Mouse (Mus musculus) retina, adult 2 months (tissue): ENCODE measurements around the gene Pim3.
"Not testable (repeated sequence)": the region's sequence is repeated elsewhere in the genome, so short reads cannot be mapped to it uniquely, and the experiment has no call there.

Experiments
- DNase-seq: peaks from one replicate; pipeline ENCODE4 v3.0.0-alpha.2; 2012; ENCODE audit warnings: low read depth, low spot score

Pim3 gene

DNA sequence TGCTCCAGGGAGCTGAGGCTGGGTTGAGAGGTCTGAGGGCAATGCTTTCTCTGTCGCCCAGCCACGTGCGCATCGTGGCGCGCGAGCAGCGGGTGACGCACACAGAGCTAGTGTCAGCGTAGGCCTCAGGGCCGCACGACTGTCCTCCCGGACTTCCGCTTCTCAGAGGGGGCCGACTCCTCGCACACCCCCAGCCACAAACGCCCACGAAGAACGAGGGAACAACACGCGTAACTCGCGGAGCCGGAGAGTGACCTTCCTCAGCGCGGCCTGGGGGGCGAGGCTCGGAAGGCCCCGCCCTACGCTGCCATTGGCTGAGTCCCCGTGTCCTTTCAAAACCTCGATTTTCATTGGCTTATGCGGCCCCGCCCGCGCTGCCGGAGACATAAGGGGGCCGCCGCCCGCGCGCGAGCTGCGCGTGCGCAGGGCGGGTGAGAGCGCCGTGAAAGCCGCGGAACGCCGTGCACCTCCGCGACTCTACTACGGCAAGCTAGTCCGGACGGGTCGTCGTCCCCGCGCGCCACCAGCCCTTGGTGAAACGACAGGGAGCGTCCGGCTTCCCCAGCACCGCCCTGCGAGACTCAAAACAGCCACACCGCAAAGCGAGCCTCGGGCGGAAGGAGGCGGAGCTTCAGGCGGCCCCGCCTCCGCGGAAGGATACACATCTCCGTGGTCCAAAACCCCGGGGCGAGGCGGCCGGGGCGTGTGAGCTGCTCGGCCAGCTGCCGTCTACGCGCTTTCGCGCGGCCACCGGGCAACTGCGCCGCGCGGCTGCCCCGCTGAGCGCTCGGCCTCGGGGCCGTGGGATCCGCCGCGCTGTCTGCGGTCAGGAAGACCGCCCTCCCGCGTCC lies at the start of gene Pim3:
Gene Pim3 (plus strand): TSS at position 415 of the 851 bp plus-strand sequence.
- peak; percentile 98 for DNase-seq

DNA sequence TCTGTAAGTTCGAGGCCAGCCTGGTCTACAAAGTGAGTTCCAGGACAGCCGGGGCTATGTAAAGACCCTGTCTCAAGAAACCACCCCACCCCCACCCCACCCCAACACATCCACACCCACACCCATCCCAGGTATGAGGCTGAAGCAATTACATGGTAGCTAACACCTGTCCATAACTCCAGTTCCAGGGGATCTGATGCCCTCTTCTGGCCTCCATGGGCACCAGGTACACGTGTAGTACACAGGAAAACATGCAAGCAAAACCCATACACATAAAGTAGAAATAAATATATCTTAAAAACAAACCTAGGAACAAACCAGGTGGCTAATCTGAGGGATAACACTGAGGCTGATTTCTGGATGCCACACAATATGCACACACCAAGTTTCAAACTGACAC lies 48.7 kb upstream of the Pim3 start:
- DNase-seq: no peak

DNA sequence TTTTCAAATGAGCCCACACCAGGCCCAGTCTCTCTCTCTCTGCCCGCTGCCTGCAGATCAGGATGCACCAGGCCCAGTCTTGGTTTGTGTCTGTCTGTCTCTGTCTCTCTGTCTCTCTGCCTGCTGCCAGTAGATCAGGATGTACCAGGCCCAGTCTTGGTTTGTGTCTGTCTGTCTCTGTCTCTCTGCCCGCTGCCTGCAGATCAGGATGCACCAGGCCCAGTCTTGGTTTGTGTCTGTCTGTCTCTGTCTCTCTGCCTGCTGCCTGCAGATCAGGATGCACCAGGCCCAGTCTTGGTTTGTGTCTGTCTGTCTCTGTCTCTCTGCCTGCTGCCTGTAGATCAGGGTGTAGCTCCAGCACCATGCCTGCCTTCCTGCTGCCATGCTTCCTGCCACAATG lies 48.1 kb upstream of the Pim3 start:
- DNase-seq: not testable (repeated sequence)

DNA sequence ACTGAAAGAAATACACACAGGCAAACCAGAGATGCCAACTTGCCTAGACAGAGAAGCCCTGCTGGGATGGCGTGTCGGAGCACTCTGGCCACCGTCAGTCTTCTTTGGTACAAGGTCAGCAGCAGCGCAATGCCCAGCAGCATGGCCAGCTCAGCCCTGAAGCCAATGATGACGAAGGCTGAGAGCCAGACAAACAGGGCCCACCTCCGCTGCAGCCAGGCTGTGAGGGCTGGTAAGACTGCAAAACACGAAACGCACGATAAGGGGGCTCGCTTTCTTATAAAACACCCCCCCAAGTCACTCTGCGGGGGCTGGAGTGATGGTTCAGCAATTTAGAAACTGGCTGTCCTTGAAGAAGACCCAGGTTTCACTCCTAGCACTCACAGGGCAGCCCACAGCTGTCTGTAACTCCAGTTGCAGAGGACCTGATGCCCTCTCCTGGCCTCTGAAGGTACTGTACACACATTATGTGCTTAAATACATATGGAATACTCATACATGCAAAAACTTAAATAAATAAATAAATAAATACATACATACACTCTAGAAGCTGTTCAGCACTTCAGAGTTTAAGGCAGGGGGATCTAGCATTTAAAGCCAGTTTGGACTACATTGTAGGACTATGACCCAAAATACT lies 47.5 kb upstream of the Pim3 start:
- DNase-seq: no peak

DNA sequence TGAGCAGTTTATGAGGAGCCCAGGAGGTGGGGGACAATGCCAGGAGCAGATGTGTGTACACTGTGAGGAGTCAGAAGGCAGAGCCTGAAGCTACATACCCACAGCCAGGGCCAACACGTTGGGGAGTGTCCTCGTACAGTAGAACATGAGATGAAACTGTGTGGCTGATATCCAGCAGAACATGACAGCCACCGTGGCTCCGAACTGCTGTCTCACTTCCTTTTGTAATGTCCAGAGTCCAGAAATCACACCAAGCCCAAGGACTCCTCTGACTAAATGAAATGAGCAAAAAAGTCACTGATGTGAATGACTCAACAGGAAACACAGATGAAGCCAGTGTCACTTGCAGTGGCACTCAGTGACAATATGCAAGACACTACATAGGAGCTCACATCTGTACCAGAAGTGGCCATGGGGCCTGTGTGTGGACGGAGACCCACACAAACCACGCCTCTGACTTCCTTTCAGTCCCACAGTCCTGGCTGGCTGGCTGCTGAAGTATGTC lies 46.7 kb upstream of the Pim3 start:
- DNase-seq: no peak

DNA sequence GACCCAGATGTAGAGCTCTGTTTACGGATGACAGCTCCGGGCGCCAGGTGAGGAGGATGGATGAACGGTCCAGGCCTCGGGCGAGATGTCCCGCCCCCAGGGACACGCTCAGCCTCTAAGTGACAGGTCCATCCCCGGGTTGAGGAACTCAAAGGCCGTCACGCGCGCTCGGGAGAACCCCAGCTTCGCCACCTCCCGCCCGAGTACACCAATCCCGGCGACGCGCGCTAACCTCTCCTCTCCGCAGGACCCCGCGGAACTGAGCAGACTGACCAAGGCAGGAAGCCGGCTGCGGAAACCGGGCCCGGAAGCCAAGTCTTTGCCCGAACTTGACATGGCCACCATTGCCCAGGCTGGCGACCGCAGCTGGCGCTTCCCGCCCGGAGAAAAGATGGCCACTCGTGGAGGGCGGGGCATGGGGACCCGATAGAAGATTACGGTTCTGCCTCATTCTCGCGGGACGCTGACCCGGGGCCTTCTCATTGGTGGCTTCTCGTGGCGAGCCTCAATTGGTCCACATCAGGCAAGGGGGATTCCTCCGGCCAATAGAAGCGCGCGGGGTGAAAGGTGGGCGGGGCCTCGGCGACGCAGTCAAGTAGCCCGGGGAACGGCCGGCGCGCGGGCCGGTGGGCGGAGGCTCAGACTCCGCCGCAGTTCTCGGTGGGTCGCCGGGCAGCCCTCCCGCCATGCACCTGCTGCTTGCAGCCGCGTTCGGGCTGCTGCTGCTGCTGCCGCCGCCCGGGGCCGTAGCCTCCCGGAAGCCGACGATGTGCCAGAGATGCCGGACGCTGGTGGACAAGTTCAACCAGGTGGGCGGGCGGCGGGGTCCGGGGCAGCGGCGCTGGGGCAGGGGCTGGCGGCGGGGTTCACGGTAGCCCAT lies 42.7 kb upstream of the Pim3 start, which contains the start of the genes Alg12 and Creld2:
Gene Alg12 (minus strand): TSS at position 293 of the 880 bp plus-strand sequence.
Gene Creld2 (plus strand): TSS at position 621 of the 880 bp plus-strand sequence.
- DNase-seq: peak; percentile 95

DNA sequence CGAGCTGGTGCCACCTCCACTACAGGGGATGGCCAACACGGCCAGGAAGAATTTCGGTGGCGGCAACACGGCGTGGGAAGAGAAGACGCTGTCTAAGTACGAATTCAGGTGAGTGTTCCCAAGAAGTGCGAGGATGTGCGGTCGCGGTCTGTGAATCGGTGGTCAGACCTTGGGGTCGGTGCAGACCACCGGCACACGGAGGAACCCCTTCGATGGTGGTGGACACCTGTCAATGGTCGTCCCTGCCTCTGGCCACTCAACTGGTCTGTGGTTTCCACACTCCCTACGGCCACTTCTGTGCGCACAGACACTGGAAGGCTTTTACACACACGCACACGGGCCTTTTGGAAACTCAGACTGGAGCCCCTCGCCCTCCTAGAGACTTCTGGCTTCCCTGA lies 42.1 kb upstream of the Pim3 start:
- DNase-seq: no peak

DNA sequence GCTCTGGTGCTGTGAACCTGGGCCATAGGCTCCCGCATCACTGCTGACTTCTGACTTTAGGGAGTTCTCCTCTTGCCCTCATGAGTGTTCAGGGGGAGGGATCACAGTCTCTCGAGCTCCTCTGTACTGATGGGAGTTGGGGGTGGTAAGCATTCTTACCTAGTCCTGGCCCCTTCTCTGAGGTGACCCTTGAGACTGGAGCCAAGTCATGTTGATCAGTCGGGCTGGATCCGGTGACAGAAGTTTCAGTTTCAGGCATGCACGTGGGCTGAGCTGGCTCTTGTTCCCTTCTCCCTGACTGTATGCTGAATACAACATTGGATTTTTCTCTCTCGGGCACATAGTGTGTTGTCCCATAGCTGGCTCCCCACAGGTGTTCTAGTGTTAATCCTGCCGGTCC lies 40.6 kb upstream of the Pim3 start:
- DNase-seq: no peak

DNA sequence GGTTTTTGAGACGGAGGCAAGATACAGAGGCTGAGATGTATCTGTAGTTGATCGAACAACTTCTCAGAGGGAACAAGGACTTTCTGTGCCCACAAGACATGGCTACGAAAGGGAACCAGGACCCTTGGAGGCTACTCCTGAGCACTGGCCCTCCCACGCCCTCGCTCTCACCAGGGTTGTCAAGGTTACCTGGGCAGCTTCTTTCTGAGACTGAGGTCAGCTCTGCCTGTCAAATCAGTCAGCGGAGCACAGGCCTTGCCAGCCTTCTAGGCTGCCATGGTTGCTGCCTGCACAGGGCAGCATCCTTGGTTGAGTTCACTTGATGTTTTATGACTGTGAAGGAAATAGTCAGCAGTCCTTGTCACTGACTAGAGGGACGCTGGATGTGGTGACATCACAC lies 39.5 kb upstream of the Pim3 start:
- DNase-seq: no peak

DNA sequence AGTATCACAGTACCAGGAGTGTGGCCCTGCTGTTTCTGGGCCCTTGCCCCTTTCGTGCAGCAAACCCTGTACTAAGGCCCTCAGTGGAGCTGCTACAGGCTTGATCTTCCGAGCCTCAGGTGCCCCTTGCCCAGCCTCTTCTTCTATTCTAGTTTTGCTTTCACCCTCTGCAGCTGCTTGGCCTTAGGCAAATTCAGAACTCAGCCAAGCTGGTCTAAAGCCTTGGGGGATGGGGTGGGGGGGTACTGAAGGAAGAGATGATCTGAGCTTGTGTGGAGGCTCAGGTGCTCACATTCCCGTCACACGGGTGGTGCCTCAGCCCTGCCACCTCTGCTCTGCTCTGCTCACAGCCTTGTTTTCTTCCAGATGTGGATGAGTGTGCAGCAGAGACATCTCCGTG lies 38.6 kb upstream of the Pim3 start:
- no peak for DNase-seq

DNA sequence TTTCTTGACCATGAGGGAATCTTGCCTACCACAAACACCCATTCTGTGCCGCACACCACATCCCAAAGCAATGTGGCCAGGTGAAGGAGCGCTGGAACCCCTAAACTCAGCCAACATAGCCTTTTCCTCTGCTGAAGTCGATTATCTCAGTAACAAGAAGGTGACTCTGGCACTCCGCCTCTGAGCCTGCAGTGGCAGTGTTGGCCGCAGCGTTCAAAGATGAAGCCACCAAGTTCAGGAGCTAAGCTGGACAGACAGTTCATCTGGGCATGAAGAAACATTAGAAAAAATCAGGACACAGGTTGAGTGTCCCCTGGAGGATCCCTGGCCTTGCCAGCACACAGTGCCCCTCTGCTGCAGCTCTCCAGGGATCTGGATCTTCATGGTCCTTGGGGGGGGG lies 34.5 kb upstream of the Pim3 start:
- DNase-seq: no peak

DNA sequence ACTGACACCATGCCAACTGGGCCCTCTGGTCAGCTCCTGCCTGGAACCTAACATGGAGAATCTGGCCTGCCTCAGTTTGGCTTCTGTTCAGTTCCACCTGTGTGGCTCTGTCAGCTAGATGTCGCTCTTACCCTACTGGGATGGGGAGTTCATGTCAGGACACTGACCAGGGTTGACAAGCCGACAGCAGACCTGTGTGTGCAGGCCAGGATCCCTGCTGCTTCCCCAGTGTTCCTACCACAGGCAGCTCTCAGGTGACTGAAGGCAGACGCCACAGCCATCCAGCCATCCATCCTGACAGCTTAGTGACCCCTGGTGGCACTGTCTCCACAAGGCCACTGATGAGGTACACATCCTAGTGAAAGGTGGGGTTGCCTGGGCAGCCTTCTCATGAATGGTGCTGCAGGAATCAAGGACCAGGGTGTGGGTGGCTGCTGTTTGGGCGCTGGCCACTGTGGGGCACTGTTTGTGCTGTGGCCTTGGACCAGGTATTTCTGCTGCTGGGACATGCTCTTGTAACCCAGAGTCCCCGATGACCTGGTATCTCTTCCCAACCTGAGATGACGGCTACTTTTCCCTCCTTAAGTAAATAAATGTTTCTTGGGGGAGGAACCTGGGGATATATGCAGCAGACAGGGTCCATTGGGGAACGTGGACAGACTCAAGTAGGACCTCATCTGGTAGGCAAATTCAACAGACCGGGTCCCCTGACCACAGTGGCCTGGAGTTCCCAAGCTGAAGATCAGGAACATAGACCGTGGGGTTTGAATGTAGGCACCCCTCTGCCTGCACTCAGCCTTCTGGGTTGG lies 33.8 kb upstream of the Pim3 start:
- DNase-seq: no peak

DNA sequence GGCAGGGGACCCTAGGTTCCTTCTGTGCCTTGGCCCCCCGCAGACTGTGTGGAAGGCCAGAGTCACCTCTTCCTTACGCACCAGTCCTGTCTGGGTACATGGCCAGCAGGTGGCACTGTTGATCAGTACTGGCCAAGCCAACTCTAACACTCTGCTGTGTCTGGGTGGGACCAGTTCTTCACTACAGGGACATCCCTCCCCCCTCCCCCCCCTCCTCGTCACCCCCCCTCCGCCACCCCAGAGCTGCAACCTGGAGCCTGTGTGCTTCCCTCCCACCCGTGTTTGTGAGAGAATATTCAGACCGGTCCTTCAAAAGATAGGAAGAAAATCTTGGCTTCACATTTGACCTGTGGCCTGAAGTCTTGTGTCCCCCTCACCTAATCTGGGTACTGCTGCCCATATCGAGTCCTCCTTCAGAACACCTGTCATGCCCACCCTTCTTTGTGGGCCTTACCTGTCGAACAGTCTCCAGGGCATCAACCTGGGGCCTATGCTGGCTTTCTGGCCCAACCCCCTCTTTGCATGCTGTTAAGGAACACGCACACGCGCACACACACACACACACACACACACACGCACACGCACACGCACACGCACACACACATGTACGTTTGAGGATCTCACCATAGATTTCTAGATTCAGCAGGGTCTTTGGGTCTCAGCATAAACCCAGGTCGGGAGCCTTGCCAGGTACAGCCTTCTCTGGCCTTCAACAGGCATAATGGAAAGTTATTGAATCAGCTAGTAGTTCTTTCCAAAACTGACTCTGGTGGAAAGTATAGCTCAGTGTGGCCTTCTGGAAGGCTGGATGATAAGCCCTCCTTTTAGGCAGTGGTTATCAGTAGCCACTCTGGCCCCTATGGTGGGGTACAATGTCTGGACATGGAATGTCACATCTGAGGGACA lies 32.9 kb upstream of the Pim3 start:
- DNase-seq: peak; percentile 69

DNA sequence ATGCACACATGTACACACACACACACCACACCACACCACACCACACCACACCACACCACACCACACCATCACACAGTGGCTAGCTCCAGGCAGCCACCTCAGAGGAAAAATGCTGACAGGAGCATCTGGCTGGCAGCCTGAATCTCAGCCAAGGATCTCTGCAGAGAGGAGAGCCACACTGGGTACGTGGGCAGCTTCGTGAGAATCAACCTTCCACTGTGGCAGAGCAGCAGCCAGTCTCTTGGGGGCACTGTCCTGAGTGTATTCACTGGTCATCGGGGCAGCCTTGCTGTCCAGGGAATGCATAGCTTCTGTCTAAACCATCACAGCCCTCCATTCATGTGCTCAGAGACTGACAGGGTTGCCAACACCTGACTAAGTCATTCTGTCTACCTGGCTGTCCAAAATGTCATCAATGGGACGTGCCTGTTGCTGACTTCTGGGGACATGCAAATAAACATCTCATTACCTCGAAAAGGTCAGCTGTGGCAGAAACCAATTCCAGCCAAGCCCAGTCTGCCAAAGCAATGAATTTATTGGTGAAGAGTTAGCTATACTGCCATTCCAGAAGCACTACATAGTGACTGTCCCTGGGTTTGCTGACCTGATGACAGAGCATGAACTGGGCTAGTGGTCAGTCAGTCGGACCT lies 32.1 kb upstream of the Pim3 start:
- no peak for DNase-seq

DNA sequence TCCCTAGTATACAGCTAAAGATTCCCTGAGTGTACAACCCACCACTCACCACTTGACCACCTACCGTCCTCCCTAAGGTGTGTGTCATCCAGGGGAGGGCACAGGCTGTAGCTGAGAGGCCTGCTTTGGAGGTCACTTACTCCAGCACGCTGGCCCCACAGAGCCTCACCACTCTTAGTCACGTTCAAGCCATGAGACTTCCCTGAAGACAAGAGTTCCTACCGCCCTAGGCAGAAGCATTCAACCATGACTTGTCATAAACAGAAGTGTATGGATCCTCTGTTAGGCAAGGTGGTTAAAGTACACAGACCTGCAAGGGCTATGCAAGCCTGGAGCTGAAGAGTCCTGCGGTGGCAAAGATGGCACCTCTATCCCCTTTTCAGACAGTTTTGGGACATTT lies 31.3 kb upstream of the Pim3 start:
- DNase-seq: no peak

DNA sequence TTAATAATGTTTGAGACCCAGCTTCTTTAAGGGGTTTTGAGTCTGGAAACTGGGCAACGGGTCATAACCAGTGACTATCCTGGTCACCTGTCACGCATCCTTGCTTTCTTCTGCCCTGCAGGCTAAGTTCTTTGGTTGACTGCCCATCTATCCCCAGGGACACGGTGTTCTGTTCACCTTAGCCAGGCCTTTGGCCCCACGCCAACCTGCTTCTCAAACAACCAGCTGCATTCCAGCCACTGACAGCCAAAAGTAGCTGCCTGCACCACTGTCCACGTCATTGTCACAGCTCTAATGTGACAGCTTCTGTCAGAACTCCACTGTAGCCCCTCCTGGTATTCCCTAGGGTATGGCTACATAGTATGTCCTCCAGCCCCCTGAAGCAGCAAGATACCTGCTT lies 30.5 kb upstream of the Pim3 start:
- DNase-seq: no peak

DNA sequence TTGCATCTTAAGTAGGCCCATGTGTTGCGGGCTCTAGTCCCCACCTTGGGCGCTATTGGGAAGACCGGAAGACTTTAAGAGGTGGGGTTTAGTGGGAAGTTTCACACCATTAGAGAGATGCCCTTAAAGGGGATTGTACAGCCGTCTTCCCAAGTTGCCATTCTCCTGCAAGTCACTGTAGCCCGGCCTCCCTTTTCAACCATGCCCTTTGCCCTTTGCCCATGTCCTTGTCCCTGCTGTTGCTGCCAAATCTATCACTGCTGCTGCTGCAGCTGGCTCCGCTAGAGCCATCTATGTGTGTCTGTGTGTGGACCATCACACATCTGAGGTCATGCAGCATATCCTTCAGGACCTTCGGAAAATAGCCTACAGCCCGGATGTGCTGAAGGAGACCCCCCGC lies 29.4 kb upstream of the Pim3 start:
- DNase-seq: no peak

DNA sequence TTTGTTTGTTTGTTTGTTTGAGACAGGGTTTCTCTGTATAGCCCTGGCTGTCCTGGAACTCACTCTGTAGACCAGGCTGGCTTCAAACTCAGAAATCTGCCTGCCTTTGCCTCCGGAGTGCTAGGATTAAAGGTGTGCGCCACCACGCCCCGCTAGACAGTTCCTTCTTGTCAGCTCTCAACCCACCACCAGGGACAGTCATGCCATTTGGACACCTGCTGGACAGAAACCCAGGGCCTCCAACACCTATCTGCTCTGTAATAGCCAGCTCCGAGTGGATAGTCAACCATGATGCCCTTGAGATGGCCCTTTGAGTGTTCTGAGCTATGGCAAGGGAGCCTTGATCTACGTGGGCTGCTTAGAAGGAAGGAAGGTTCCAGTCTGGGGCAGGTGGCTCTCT lies 26.0 kb upstream of the Pim3 start:
- no peak for DNase-seq

DNA sequence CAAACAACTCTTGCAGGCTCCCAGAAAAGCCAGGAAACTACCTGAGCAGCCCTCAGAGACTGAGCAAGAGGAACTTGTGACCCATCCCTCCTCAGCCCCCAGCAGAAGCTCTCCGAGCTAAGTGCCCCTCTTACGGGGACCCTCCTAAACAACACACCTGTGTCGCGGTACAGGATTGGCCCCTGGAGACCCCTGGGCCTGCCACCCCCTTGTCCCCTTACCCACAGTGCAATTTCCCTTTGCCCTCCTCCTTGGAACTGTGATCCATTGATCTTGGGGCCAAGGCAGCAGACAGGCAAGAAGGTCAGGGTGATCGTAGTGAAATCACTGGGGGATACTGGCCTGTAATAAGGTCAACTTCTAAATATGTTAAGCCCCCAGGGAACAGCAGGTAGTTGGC lies 25.4 kb upstream of the Pim3 start:
- no peak for DNase-seq
